Mouse (Mus musculus) left cerebral cortex, adult 9 months (tissue): ENCODE data around the gene Tm9sf3.

Experiments
- DNase-seq, 2 experiments: peaks; one replicate each; pipeline ENCODE4 v3.0.0; 2022; ENCODE audit warnings: low spot score in 2 of 2

Gene Tm9sf3

GRCm38 (mm10) chr19:41176881-41177280 is 86.9 kb downstream of the Tm9sf3 start:
- DNase-seq: no peak

DNA sequence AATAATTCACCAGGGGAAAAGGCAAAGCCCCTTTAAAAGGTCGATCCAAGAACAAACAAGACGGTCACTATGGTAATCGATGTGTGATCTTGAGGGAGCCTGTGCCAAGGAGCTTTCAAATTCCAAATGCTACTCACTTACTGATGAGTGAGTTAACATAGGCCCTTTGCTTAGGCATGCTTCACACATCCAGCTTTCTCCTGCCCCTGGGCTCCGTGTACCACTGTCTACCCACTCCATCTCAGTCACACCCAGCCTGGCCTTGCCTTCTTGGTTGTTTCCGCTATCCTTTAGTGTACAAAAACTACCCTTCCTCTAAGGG is 97.9 kb downstream of the Tm9sf3 start:
- no peak for DNase-seq

- no peak for DNase-seq
Observed at GRCm38 (mm10) chr19:41165144-41165913, 98.5 kb downstream of the Tm9sf3 start.

GRCm38 (mm10) chr19:41164447-41165095 is 99.2 kb downstream of the Tm9sf3 start:
- DNase-seq: no peak
